Mouse (Mus musculus) monocyte, adult 2 months (primary cell): ENCODE measurements around the gene Zfp322a.
"Not testable (repeated sequence)": the region's sequence is repeated elsewhere in the genome, so short reads cannot be mapped to it uniquely, and the experiment has no call there.

Experiments used
- DNase-seq, 2 experiments: peaks; one replicate each; pipeline ENCODE4 v3.0.0; 2022; ENCODE audit warnings: low spot score in 2 of 2, low read depth in 1 of 2

Zfp322a gene

GRCm38 (mm10) chr13:23317305-23317889 lies 51.6 kb downstream of the Zfp322a start:
- DNase-seq = no peak

- no peak for DNase-seq
Measured at GRCm38 (mm10) chr13:23312909-23313669, 55.9 kb downstream of the Zfp322a start.

- no peak for DNase-seq
Measured at GRCm38 (mm10) chr13:23310036-23310435, 59.0 kb downstream of the Zfp322a start.

- DNase-seq = no peak
Measured at GRCm38 (mm10) chr13:23309495-23310011, 59.5 kb downstream of the Zfp322a start.

GRCm38 (mm10) chr13:23308639-23309307 lies 60.2 kb downstream of the Zfp322a start:
- DNase-seq = not testable (repeated sequence)

GRCm38 (mm10) chr13:23307069-23307814 lies 61.8 kb downstream of the Zfp322a start:
- no peak for DNase-seq

GRCm38 (mm10) chr13:23306707-23307068 lies 62.3 kb downstream of the Zfp322a start:
- no peak for DNase-seq
